Mouse (Mus musculus) heart, embryonic 11.5 days (tissue): ENCODE measurements around the gene Abhd14a. TPM values are rescaled to one million over a fixed set of nuclear protein-coding genes. Genes with fewer than 3 reads are reported as not detected.

Experiments used
- ATAC-seq: fragments of 200-750 bp; cut with Nextera tagmentation; replicated peaks from 2 replicates; pipeline ENCODE4 v1.8.0; 2017; ENCODE audit warnings: moderate library complexity; ENCODE audit not compliant: insufficient number of reproducible peaks, low FRiP score, low TSS enrichment
- H3K27ac ChIP-seq: fragments of 300-500 bp; sonication (generic); 2 replicates; pipeline ENCODE4 v1.5.1; 2014; ENCODE audit warnings: mild to moderate bottlenecking, low read depth, low read length
- H3K27me3 ChIP-seq: fragments of 300-500 bp; sonication (generic); 2 replicates; pipeline ENCODE4 v1.6.1; 2014; ENCODE audit warnings: mild to moderate bottlenecking, low read length, mixed read lengths; ENCODE audit not compliant: control insufficient read depth, insufficient read depth
- H3K36me3 ChIP-seq: fragments of 300-500 bp; sonication (generic); 2 replicates; pipeline ENCODE4 v1.6.1; 2014; ENCODE audit warnings: mild to moderate bottlenecking, low read length, moderate library complexity, mixed read lengths; ENCODE audit not compliant: control insufficient read depth, insufficient read depth
- H3K4me1 ChIP-seq: fragments of 300-500 bp; sonication (generic); 2 replicates; pipeline ENCODE4 v1.6.1; 2014; ENCODE audit warnings: low read length; ENCODE audit not compliant: control insufficient read depth, insufficient read depth
- H3K4me2 ChIP-seq: fragments of 300-500 bp; sonication (generic); 2 replicates; pipeline ENCODE4 v1.6.1; 2014; ENCODE audit warnings: mild to moderate bottlenecking, moderate library complexity
- H3K4me3 ChIP-seq: fragments of 300-500 bp; sonication (generic); 2 replicates; pipeline ENCODE4 v1.5.1; 2014; ENCODE audit warnings: low read depth, low read length
- H3K9ac ChIP-seq: fragments of 300-500 bp; sonication (generic); 2 replicates; pipeline ENCODE4 v1.6.1; 2014; ENCODE audit warnings: mild to moderate bottlenecking, low read depth, low read length, moderate library complexity
- H3K9me3 ChIP-seq: fragments of 300-500 bp; sonication (generic); replicated peaks from 2 replicates; pipeline ENCODE4 v1.6.1; 2016; ENCODE audit warnings: low read length; ENCODE audit not compliant: control insufficient read depth
- WGBS: fragments of 180-500 bp; shearing (Covaris S2); extraction: QIAGEN DNeasy Blood & Tissue Kit; methylation state at CpG from one replicate; pipeline ENCODE4 v1.1.7; 2014; ENCODE audit not compliant: insufficient replicate concordance; 5-methylcytosine and 5-hydroxymethylcytosine counted together
- polyA plus RNA-seq: library from polyadenylated mRNA; unstranded; fragments of >200 nt; fragmentation: Nextera tagmentation; extraction: Ambion mirVana; gene quantifications from 2 replicates; pipeline ENCODE4 v1.2.1, GENCODE M21; 2014

Abhd14a gene
- polyA plus RNA-seq, 1 experiment from 2014 or later: 41.9 TPM

DNA sequence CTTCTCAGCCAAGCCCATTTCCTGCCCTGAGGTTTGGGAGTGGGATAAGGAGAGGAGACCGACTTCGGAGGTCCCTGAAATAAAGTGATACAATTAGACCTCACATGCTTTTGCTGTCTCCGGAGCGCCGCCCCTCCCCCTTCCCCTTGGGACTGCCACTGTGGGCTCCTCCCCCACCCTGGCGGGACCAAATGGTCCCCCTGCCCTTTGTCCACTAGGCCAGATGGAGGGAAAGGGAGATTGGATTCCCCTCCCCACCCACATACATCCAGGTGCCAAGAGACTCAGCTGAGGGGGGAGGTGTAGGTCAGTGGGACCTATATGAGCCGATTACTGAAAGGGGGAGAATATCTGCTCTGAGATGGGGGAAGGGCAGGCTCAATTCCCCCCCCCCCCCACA is 5.3 kb upstream of the Abhd14a start:
- Histone ChIP-seq H3K27me3 (peaks cover 7% of the 10 kb centered on the region), H3K4me3 (peak overlapping the region; percentile 77), H3K9me3 (no peaks in the 10 kb centered on the region), H3K4me2 (peak overlapping the region; percentile 96), H3K27ac (no peak overlapping the region), H3K4me1 (peaks cover 69% of the 10 kb centered on the region), H3K36me3 (no peaks in the 10 kb centered on the region; the same call in 1 of the 2 replicates), H3K9ac (peak overlapping the region; percentile 92)
- no peak for ATAC-seq
- 2% methylated on average over 7 of the region's 7 CpGs for WGBS

DNA sequence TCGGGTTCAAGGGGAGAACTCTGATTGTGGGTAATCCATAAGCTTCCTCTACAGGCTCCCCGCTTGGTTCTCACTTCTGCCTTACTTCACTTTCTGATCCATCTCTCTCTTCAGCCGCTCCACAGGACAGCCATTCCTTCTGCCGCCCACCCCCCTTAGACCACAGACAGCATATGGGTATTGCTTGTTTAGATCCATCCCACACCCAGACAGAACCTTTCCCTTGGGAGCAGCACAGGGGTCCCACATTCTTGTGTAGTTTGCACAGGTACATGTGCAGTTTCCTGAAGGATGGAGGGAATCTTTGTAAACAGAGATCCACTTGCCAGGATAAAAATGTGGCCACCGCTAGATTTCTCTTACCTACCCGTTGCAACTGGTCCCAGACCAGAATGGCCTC is 4.9 kb upstream of the Abhd14a start:
- Histone ChIP-seq H3K4me3 (peak overlapping the region; percentile 77; the same call in 1 of the 2 replicates), H3K9ac (peak overlapping the region; percentile 92), H3K4me2 (peak overlapping the region; percentile 96), H3K4me1 (peaks cover 67% of the 10 kb centered on the region), H3K36me3 (no peaks in the 10 kb centered on the region; the same call in 1 of the 2 replicates), H3K27ac (no peak overlapping the region), H3K27me3 (peaks cover 7% of the 10 kb centered on the region), H3K9me3 (no peaks in the 10 kb centered on the region)
- no peak for ATAC-seq
- WGBS: 26% methylated on average over 6 of the region's 6 CpGs

DNA sequence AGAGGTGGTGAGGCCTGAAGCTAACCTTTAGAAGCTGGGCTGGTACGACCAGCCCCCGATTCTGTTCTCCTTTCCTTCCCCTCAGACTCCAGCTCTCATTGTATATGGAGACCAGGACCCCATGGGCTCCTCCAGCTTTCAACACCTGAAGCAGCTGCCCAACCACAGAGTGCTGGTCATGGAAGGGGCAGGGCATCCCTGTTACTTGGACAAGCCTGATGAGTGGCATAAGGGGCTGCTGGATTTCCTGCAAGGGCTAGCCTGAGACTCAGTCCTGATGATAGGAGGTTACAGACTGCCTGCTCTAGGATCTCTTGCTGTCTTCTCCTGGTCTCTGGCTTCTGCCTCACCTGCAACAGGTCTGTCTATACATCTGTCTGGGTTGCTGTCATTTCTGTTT is 4.4 kb upstream of the Abhd14a start:
- Histone ChIP-seq H3K9me3 (no peaks in the 10 kb centered on the region), H3K4me3 (no peak overlapping the region), H3K9ac (no peak overlapping the region), H3K36me3 (no peaks in the 10 kb centered on the region; the same call in 1 of the 2 replicates), H3K27me3 (peaks cover 7% of the 10 kb centered on the region), H3K4me1 (peaks cover 63% of the 10 kb centered on the region), H3K4me2 (no peak overlapping the region), H3K27ac (no peak overlapping the region)
- ATAC-seq: no peak
- 49% methylated on average over 2 of the region's 2 CpGs for WGBS

DNA sequence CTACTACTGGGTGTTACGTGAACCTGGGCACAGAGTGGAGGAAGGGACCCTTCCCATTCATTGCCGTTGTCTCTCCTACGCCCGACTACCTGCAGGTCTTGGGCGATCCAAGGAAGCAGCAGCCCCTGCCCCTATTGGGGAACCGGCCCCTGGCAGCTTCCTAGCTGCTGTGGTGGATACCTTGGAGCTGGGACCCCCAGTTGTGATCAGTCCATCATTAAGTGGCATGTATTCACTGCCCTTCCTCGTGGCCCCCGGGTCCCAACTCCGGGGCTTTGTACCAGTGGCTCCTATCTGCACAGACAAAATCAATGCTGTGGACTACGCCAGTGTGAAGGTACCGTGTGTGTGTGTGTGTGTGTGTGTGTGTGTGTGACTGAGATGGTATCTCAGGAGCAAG is 3.8 kb upstream of the Abhd14a start:
- no peak overlapping the region; the same call in 1 of the 2 replicates for H3K4me2 ChIP-seq
- H3K27ac ChIP-seq: no peak overlapping the region
- peaks cover 7% of the 10 kb centered on the region for H3K27me3 ChIP-seq
- H3K9me3 ChIP-seq: no peaks in the 10 kb centered on the region
- peaks cover 57% of the 10 kb centered on the region for H3K4me1 ChIP-seq
- H3K9ac ChIP-seq: no peak overlapping the region
- WGBS: 65% methylated on average over 11 of the region's 11 CpGs
- no peak overlapping the region for H3K4me3 ChIP-seq
- no peaks in the 10 kb centered on the region; the same call in 1 of the 2 replicates for H3K36me3 ChIP-seq
- ATAC-seq: no peak

DNA sequence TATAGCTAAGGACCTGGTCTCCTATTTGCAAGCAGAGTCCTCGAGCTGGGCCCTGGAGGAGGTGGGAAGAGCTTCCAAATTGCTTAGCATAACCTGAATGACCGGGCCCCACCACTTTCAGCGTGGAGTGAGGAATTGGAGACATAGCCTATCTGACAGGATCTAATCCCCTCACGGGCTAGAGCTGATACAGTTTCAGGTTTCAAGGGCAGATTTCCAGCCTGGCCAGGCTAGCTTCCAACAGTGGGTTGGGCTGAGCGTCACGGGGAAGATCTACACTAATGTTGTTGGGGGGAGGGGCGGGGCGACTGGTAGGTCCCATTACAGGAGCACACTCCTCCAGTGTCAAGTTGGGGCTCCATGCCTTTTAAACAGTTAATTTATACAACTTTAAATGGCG is 3.2 kb upstream of the Abhd14a start:
- Histone ChIP-seq H3K9ac (no peak overlapping the region), H3K4me1 (peaks cover 50% of the 10 kb centered on the region), H3K27me3 (peaks cover 7% of the 10 kb centered on the region), H3K9me3 (no peaks in the 10 kb centered on the region), H3K4me3 (no peak overlapping the region), H3K4me2 (peak overlapping the region; percentile 14; the same call in 1 of the 2 replicates), H3K27ac (peak overlapping the region; percentile 35; the same call in 1 of the 2 replicates), H3K36me3 (no peaks in the 10 kb centered on the region; the same call in 1 of the 2 replicates)
- 8% methylated on average over 9 of the region's 9 CpGs for WGBS
- no peak for ATAC-seq

DNA sequence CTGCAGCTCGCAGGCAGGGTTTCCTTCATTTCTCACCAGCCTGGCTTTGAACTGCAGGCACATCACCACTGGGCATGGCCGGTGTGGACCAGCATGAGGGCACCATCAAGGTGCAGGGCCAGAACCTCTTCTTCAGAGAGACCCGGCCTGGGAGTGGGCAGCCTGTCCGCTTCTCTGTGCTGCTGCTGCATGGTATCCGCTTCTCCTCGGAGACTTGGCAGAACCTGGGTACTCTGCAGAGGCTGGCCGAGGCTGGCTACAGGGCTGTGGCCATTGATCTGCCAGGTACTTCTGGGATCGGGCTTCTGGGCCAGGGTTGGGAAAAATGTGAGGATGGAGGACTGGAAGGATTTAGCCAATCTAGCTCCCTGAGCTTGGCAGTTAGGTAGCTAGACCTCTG is 2.5 kb upstream of the Abhd14a start:
- Histone ChIP-seq H3K9ac (0 out of 2 replicates have a peak overlapping the region, but pooled peaks have one; percentile 28), H3K9me3 (no peaks in the 10 kb centered on the region), H3K4me1 (peaks cover 43% of the 10 kb centered on the region), H3K36me3 (no peaks in the 10 kb centered on the region; the same call in 1 of the 2 replicates), H3K4me3 (no peak overlapping the region), H3K27me3 (peaks cover 7% of the 10 kb centered on the region), H3K4me2 (peak overlapping the region; percentile 14), H3K27ac (no peak overlapping the region)
- ATAC-seq: no peak
- WGBS: 89% methylated on average over 8 of the region's 8 CpGs

DNA sequence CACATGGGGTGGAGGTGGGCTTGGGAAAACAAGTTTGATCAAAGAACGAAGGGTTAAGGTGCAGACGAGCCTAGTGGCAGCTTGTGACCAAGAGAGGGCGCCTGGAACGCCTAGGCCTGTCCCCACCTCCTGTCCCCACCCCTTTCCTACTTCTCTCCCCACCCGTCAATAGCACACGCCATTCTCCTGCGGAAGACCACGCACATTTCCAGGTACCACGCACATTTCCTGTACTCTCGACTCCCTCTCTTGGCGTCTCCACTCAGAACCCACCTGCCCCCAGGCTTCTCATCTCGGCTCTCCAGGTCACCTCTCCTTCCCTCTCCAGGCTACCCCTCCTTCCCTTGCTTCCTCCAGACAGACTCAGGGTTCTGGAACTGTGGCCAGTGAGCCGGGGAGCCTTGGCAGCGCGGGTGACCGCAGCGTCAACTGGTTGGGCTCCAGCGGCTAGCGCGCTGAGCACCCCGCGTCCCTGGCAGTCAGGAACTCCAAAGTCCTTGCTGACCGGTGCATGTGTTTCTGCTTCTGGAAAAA is 1.1 kb upstream of the Abhd14a start:
- peaks cover 38% of the 10 kb centered on the region for H3K4me1 ChIP-seq
- peaks cover 7% of the 10 kb centered on the region for H3K27me3 ChIP-seq
- H3K4me2 ChIP-seq: peak overlapping the region; percentile 85
- ATAC-seq: no peak; the same call in 1 of the 2 replicates
- peak overlapping the region; percentile 59; the same call in 1 of the 2 replicates for H3K27ac ChIP-seq
- no peaks in the 10 kb centered on the region for H3K36me3 ChIP-seq
- WGBS: 2% methylated on average over 23 of the region's 23 CpGs
- H3K9me3 ChIP-seq: no peaks in the 10 kb centered on the region
- H3K4me3 ChIP-seq: peak overlapping the region; percentile 51
- peak overlapping the region; percentile 44 for H3K9ac ChIP-seq

DNA sequence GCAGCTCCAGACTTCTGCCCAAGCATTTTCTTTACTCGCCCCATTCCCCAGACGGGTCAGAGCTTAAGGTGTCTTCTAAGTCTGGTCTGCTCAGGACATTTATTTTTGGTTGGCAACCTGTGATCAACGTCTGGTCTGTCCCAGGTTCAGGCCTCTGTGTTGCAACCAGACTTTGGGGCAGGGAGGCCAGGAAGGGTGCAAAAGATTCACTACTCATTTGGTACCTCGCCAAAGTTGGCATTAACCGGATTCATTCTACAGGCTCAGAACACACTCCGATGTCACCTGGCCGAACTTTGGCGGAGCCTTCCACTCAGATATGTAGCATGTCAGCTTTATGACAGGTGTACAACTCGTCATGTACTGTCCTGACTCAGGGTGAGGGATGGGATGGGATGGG is 473 bp upstream of the Abhd14a start:
- H3K27ac ChIP-seq: peak overlapping the region; percentile 59
- H3K9ac ChIP-seq: peak overlapping the region; percentile 44; the same call in 1 of the 2 replicates
- WGBS: 37% methylated on average over 9 of the region's 9 CpGs

DNA sequence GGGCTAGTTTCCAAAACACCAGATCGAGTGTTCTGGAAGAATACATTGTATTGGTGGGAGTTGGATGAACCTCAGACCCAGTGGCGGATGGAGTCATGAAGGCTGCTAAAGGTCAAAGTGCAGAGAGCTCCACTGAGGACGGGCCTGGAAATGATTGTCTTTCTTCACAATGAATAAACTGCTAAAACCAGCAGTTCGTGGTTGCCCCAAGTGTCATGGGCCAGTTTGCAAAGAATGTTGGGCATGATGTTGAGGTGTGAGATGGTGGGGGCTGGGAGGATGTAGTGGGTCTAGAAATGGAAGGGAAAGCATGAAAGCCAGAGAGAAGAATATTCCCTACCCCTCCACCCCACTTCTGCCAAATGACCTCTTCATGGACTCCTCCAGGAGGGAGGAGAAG is 2.6 kb downstream of the Abhd14a start:
- Histone ChIP-seq H3K27ac (no peak overlapping the region), H3K4me3 (no peak overlapping the region), H3K36me3 (no peaks in the 10 kb centered on the region), H3K27me3 (no peaks in the 10 kb centered on the region), H3K4me2 (no peak overlapping the region), H3K4me1 (peaks cover 13% of the 10 kb centered on the region), H3K9ac (no peak overlapping the region), H3K9me3 (no peaks in the 10 kb centered on the region)
- no peak for ATAC-seq
- 75% methylated on average over 4 of the region's 4 CpGs for WGBS

More for the DNA sequence above, 473 bp upstream of the Abhd14a start:
- no peak for ATAC-seq
- Histone ChIP-seq H3K27me3 (peaks cover 7% of the 10 kb centered on the region), H3K9me3 (no peaks in the 10 kb centered on the region), H3K4me1 (peaks cover 35% of the 10 kb centered on the region), H3K4me2 (peak overlapping the region; percentile 85), H3K4me3 (peak overlapping the region; percentile 51; the same call in 1 of the 2 replicates), H3K36me3 (no peaks in the 10 kb centered on the region)
